Mouse (Mus musculus) thymus, postnatal 25 days (tissue): Measurements from ENCODE around the gene Cyp2t4.

ENCODE experiments used
- DNase-seq: peaks from one replicate; pipeline ENCODE4 v3.0.0; 2022

Cyp2t4 gene

GRCm38 (mm10) chr7:27153205-27153764, at the start of gene Cyp2t4:
TSS of gene Cyp2t4 (plus strand) at chr7:27153714.
- DNase-seq: no peak

GRCm38 (mm10) chr7:27104882-27105281, 48.6 kb upstream of the Cyp2t4 start:
- no peak for DNase-seq

- no peak for DNase-seq
These were observed 43.2 kb upstream of the Cyp2t4 start for GRCm38 (mm10) chr7:27110327-27110726.

GRCm38 (mm10) chr7:27111038-27111437, 42.5 kb upstream of the Cyp2t4 start:
- no peak for DNase-seq

- DNase-seq: no peak
These were observed 41.5 kb upstream of the Cyp2t4 start for GRCm38 (mm10) chr7:27111987-27112386.

- DNase-seq: no peak
These were observed 35.4 kb upstream of the Cyp2t4 start for GRCm38 (mm10) chr7:27118033-27118511.

GRCm38 (mm10) chr7:27119676-27120075, 33.8 kb upstream of the Cyp2t4 start, which contains the start of gene Cyp2f2:
TSS of gene Cyp2f2 (plus strand) at chr7:27119909.
- DNase-seq: no peak

- DNase-seq: no peak
These were observed 29.1 kb upstream of the Cyp2t4 start for GRCm38 (mm10) chr7:27124305-27124832.

- no peak for DNase-seq
These were observed 28.5 kb upstream of the Cyp2t4 start for GRCm38 (mm10) chr7:27124969-27125368.

GRCm38 (mm10) chr7:27128162-27128561, 25.4 kb upstream of the Cyp2t4 start:
- DNase-seq: peak; percentile 16

- no peak for DNase-seq
These were observed 24.6 kb upstream of the Cyp2t4 start for GRCm38 (mm10) chr7:27128946-27129345.

GRCm38 (mm10) chr7:27129811-27130210, 23.7 kb upstream of the Cyp2t4 start:
- no peak for DNase-seq

GRCm38 (mm10) chr7:27130521-27131370, 22.8 kb upstream of the Cyp2t4 start:
- DNase-seq: no peak

GRCm38 (mm10) chr7:27131387-27131786, 22.1 kb upstream of the Cyp2t4 start:
- DNase-seq: no peak

- peak; percentile 32 for DNase-seq
These were observed 20.9 kb upstream of the Cyp2t4 start for GRCm38 (mm10) chr7:27132588-27132987.

GRCm38 (mm10) chr7:27133156-27133555, 20.4 kb upstream of the Cyp2t4 start:
- no peak for DNase-seq

GRCm38 (mm10) chr7:27133757-27134156, 19.8 kb upstream of the Cyp2t4 start:
- DNase-seq: no peak

- DNase-seq: no peak
These were observed 17.0 kb upstream of the Cyp2t4 start for GRCm38 (mm10) chr7:27136410-27136996.

- DNase-seq: no peak
These were observed 2.5 kb downstream of the Cyp2t4 start for GRCm38 (mm10) chr7:27156005-27156404.

GRCm38 (mm10) chr7:27158171-27158570, 4.7 kb downstream of the Cyp2t4 start:
- DNase-seq: no peak

GRCm38 (mm10) chr7:27159256-27159655, 5.7 kb downstream of the Cyp2t4 start:
- no peak for DNase-seq

- DNase-seq: peak; percentile 91
These were observed 6.4 kb downstream of the Cyp2t4 start for GRCm38 (mm10) chr7:27159882-27160281.

- no peak for DNase-seq
These were observed 7.4 kb downstream of the Cyp2t4 start for GRCm38 (mm10) chr7:27160921-27161320.

GRCm38 (mm10) chr7:27161744-27162143, 8.2 kb downstream of the Cyp2t4 start:
- no peak for DNase-seq
